Mouse (Mus musculus) frontal cortex, adult (tissue): ENCODE data around the gene Olfr1191-ps1.
"Not testable (repeated sequence)": the region's sequence is repeated elsewhere in the genome, so short reads cannot be mapped to it uniquely, and the experiment has no call there.

ENCODE experiments used
- ATAC-seq: cut with Nextera tagmentation; 2 replicates; pipeline ENCODE4 v1.9.2; 2017; ENCODE audit warnings: mild to moderate bottlenecking, moderate library complexity, mixed read lengths; ENCODE audit not compliant: low TSS enrichment

Gene Olfr1191-ps1

GRCm38 (mm10) chr2:88640242-88640641 is at the start of gene Olfr1191-ps1:
TSS of gene Olfr1191-ps1 (plus strand) at chr2:88640542.
- not testable (repeated sequence) for ATAC-seq

DNA sequence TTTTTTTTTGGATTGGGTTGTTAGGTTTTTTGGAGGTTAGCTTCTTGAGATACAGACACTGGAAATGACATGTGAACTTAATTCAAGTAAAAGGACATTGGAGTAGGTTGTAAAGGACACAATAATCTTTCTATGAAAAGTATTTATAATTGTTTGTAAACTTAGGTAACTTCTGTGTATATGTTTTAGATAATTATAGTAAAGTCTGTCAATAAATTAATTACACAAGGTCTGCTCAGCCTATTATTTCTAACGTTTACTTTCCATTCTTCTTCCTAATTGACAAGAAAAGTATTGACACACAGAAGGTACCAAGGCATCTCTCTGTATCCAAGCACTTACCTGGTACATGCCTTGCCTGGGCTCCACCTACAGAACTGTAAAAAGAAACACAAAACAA is 7.9 kb downstream of the Olfr1191-ps1 start, which contains the start of gene Olfr1192-ps1:
TSS of gene Olfr1192-ps1 (plus strand) at position 301 of the 400 bp plus-strand sequence.
- no peak for ATAC-seq

GRCm38 (mm10) chr2:88675328-88675727 is 35.0 kb downstream of the Olfr1191-ps1 start, which contains the start of gene Olfr1193:
TSS of gene Olfr1193 (plus strand) at chr2:88675628.
- not testable (repeated sequence) for ATAC-seq

DNA sequence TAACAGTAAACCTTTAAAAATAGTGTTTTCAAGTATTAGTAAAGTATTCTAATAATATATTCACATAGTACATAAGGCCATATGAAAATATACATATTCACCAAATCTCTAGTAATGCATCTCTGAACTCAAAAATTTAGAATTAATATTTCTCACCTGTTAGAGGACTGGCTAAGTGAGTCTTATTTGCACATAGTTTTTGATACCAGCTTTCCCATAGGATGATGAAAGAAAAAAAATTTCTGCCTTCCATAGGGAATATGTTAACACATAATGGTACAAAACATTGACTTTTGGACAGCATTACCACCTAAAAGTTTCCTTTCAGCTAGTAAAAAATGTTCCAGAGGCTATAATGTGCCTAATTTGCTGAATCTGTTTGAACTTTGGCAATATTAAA is 48.7 kb downstream of the Olfr1191-ps1 start, which contains the start of gene Olfr1195:
TSS of gene Olfr1195 (minus strand) at position 101 of the 400 bp plus-strand sequence.
- ATAC-seq = no peak
